Mouse (Mus musculus) kidney, postnatal 0 days (tissue): ENCODE results near the gene Mss51. TPM values are rescaled to one million over a fixed set of nuclear protein-coding genes. Genes with fewer than 3 reads are reported as not detected.

Experiments used
- ATAC-seq: fragments of 200-750 bp; cut with Nextera tagmentation; replicated peaks from 2 replicates; pipeline ENCODE4 v1.8.0; 2017; ENCODE audit warnings: low read depth, moderate number of reproducible peaks, moderate TSS enrichment, moderate library complexity; ENCODE audit not compliant: low FRiP score
- DNase-seq: peaks from one replicate; pipeline ENCODE4 v3.0.0-alpha.2; 2016; ENCODE audit warnings: low spot score
- H3K27ac ChIP-seq: fragments of 300-500 bp; sonication (generic); 2 replicates; pipeline ENCODE4 v1.5.1; 2014; ENCODE audit warnings: mild to moderate bottlenecking
- H3K27me3 ChIP-seq: fragments of 300-500 bp; sonication (generic); 2 replicates; pipeline ENCODE4 v1.6.1; 2014; ENCODE audit warnings: low read length, mixed read lengths; ENCODE audit not compliant: insufficient read depth
- H3K36me3 ChIP-seq: fragments of 300-500 bp; sonication (generic); 2 replicates; pipeline ENCODE4 v1.6.1; 2014; ENCODE audit warnings: low read length, mixed read lengths; ENCODE audit not compliant: insufficient read depth
- H3K4me1 ChIP-seq: fragments of 300-500 bp; sonication (generic); replicated peaks from 2 replicates; pipeline ENCODE4 v1.6.1; 2014; ENCODE audit warnings: antibody characterized with exemption, low read length, mixed read lengths; ENCODE audit not compliant: insufficient read depth
- H3K4me2 ChIP-seq: fragments of 300-500 bp; sonication (generic); 2 replicates; pipeline ENCODE4 v1.6.1; 2014; ENCODE audit warnings: mild to moderate bottlenecking, low read length, moderate library complexity, mixed read lengths
- H3K4me3 ChIP-seq: fragments of 300-500 bp; sonication (generic); replicated peaks from 2 replicates; pipeline ENCODE4 v1.5.1; 2014; ENCODE audit warnings: low read depth, low read length
- H3K9ac ChIP-seq: fragments of 300-500 bp; sonication (generic); 2 replicates; pipeline ENCODE4 v1.6.1; 2014; ENCODE audit warnings: low read depth, low read length
- H3K9me3 ChIP-seq: fragments of 300-500 bp; sonication (generic); replicated peaks from 2 replicates; pipeline ENCODE4 v1.6.1; 2016; ENCODE audit warnings: low read length, inconsistent platforms, mixed read lengths
- CTCF ChIP-seq: IDR thresholded peaks from 2 replicates; pipeline ENCODE4 v1.5.1; 2016; ENCODE audit warnings: antibody characterized with exemption, low read depth, mild to moderate bottlenecking, moderate library complexity
- WGBS: fragments of 180-500 bp; shearing (Covaris S2); extraction: QIAGEN DNeasy Blood & Tissue Kit; methylation state at CpG from one replicate; pipeline ENCODE4 v1.1.7; 2014; 5-methylcytosine and 5-hydroxymethylcytosine counted together
- polyA plus RNA-seq: library from polyadenylated mRNA; unstranded; fragments of >200 nt; fragmentation: Nextera tagmentation; extraction: Ambion mirVana; gene quantifications from 2 replicates; pipeline ENCODE4 v1.2.1, GENCODE M21; 2015

The Mss51 gene
- polyA plus RNA-seq, 1 experiment from 2014 or later, result 0.38 TPM

DNA sequence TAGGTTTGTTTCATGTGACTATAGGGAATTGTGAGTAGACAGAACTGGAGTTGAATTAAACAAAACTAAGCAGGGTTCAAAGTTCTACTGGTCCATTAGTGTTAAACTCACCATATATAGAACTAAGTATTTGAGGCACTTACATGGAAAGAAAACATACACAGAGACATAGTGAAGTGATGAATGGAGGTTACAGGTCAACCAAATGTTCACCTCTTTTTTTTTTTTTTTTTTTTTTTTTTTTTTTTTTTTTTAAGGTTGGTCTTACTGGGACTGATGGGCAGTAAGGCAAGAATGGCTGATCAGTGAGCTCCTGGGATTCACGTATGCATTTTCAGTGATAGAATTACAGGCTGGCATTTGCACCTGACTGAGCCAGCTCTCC lies 16.5 kb downstream of the Mss51 start:
- Histone ChIP-seq H3K27ac (no peak overlapping the region; the same call in 1 of the 2 replicates), H3K9ac (peak overlapping the region; percentile 66), H3K27me3 (no peaks in the 10 kb centered on the region), H3K4me3 (peak overlapping the region; percentile 82), H3K4me1 (0 out of 2 replicates have a peak, but pooled peaks cover 3% of the 10 kb centered on the region), H3K9me3 (no peaks in the 10 kb centered on the region), H3K36me3 (no peaks in the 10 kb centered on the region; the same call in 1 of the 2 replicates), H3K4me2 (peak overlapping the region; percentile 78)
- DNase-seq (no peak), ATAC-seq (no peak)
- TF ChIP-seq CTCF, result no peak
- WGBS, result 42% methylated on average over 1 of the region's 1 CpGs

DNA sequence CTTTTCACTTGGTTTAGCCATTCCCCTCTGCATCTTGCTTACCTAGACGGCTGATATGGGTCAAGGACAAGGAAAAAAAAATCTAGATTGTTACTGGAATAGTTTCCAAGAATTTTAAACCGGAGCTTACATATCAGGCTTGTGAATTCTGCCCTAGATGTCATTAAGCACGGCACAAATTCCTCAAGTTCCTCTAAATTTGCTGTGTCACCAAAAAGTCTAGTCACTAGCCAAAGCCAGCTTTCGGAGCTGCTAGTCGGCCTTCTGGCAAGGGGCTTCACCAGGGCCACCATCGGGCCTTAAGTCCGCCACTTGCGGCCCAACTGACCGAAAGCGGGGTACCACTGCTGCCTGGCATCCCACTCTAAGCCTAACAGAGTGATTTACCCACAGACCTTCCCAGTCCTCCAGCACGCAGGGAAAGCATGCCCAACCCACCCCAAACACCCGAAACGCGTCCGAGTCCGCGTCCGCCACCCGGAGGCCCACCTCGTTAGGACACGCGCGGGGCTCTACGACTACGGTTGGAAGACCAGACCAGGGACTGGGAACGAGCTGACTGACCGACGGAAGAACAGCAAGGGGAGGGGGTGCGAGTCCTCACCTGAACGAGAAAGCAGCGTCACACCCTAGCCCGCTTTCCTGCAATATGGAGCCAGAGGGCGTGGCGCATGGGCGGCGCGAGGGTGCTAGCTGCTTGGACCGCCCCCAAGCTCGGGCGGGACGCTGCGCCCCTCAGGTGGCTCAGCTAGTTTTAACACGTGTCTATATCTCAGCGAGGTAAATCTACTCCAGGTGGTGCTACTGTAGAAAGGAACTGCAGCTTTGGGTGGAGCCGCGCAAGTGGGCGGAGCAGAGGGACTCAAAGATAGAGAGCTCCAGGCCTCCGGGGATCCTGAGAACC lies 17.2 kb downstream of the Mss51 start, which contains the start of gene Anxa7:
Gene Anxa7, minus strand, starts transcription at position 843 of the 904 bp plus-strand sequence.
- H3K9me3 ChIP-seq, result no peaks in the 10 kb centered on the region
- H3K27me3 ChIP-seq, result no peaks in the 10 kb centered on the region
- under 1% methylated on average over 48 of the region's 48 CpGs for WGBS
- TF ChIP-seq CTCF, result peak; percentile 29
- DNase-seq (peak; percentile 76), ATAC-seq (peak; percentile 94)
- H3K36me3 ChIP-seq, result no peaks in the 10 kb centered on the region; the same call in 1 of the 2 replicates
- peak within 1 kb of the TSS; percentile 66 for H3K9ac ChIP-seq
- 0 out of 2 replicates have a peak, but pooled peaks cover 3% of the 10 kb centered on the region for H3K4me1 ChIP-seq
- H3K4me2 ChIP-seq, result peak within 1 kb of the TSS; percentile 78
- H3K4me3 ChIP-seq, result peak within 1 kb of the TSS; percentile 82
- H3K27ac ChIP-seq, result peak within 1 kb of the TSS; percentile 85

DNA sequence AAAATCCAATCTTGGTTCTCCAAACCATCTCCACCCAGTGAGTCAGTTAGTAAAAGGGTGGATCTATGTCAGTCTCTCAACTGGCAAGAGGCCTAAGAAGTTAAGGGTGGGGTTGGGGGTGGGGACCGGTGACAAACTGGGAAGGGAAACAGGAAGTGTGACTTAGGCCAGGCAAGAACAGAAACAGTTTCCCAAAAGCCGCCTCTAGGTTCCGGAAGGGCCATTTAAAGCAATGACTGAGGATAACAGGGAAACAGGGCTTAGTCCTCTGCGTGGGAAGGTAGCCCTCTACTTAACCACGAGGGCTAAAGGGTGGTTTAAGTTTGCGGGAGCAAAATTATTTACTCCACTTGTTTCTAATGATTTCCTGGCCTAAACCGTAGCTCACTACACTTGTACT lies 17.9 kb downstream of the Mss51 start:
- H3K4me2 ChIP-seq, result peak overlapping the region; percentile 78
- no peak for TF ChIP-seq CTCF
- DNase-seq, result peak; percentile 72
- H3K4me3 ChIP-seq, result peak overlapping the region; percentile 82
- peak overlapping the region; percentile 66 for H3K9ac ChIP-seq
- no peaks in the 10 kb centered on the region for H3K36me3 ChIP-seq
- peak overlapping the region; percentile 85 for H3K27ac ChIP-seq
- H3K9me3 ChIP-seq, result no peaks in the 10 kb centered on the region
- 0 out of 2 replicates have a peak, but pooled peaks cover 3% of the 10 kb centered on the region for H3K4me1 ChIP-seq
- no peak for ATAC-seq
- H3K27me3 ChIP-seq, result no peaks in the 10 kb centered on the region
- 5% methylated on average over 7 of the region's 7 CpGs for WGBS

DNA sequence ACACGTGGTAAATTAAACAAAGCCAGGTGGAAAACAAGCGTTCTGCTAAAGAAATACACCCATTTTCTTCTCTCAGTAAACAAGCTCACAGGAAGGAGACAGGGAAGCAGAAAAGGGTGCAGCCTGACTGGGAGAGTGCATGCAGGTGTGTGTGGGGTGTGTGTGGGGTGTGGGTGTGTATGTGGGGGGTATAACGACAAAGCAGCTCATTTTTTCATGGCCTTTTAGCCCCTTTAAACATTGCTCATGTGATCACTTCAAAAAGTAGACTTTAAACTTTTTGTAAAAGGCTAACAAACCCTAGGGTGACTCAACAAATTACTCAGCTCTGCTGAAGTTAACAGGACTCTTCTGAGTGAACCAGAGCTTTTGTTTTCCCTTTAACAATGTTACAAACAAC lies 18.3 kb downstream of the Mss51 start:
- no peaks in the 10 kb centered on the region for H3K9me3 ChIP-seq
- H3K36me3 ChIP-seq, result no peaks in the 10 kb centered on the region
- 0 out of 2 replicates have a peak, but pooled peaks cover 3% of the 10 kb centered on the region for H3K4me1 ChIP-seq
- WGBS, result 44% methylated on average over 3 of the region's 3 CpGs
- H3K4me2 ChIP-seq, result peak overlapping the region; percentile 78
- no peaks in the 10 kb centered on the region for H3K27me3 ChIP-seq
- ATAC-seq, result no peak
- TF ChIP-seq CTCF, result no peak
- H3K4me3 ChIP-seq, result peak overlapping the region; percentile 82
- no peak overlapping the region for H3K27ac ChIP-seq
- DNase-seq, result no peak
- peak overlapping the region; percentile 66; the same call in 1 of the 2 replicates for H3K9ac ChIP-seq

DNA sequence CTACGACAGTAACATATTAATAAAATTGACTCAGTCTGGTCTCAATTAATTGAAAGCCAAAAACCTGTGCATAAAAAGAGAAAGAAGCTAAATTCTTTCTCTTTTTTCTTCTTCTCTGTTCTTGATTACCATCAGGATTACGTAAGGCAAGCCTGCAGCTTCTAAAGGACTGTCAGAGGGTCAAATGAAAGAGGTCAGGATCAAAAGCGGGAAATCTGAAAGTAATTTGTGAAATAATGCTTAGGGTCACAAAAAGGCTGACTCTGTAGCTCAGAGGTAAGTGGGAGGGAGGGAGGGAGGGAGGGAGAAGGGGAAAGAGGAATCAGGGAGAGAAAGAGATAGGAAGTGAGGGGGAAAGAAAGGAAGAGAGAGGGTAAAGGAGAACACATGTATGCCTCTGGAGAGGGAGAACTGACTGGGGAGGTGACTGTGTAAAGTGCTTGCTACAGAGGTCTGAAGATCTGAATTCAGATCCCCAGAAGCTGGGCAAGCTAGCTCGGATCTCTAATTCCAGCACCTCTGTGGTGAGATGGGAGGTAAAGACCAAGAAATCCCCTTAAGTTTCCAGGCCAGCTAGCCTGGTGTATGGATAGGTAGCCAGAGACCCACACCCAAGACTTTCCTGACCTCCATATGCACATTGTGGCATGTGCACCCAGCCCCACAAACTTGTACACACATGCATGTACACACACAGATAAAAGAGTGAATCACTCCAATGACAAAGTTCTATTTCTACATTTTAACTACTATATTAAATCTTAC lies 19.3 kb downstream of the Mss51 start:
- no peak overlapping the region for H3K4me3 ChIP-seq
- ATAC-seq (no peak), DNase-seq (no peak)
- no peaks in the 10 kb centered on the region for H3K36me3 ChIP-seq
- H3K9ac ChIP-seq, result no peak overlapping the region
- no peaks in the 10 kb centered on the region for H3K27me3 ChIP-seq
- 47% methylated on average over 4 of the region's 4 CpGs for WGBS
- no peak overlapping the region for H3K4me2 ChIP-seq
- H3K9me3 ChIP-seq, result no peaks in the 10 kb centered on the region
- 0 out of 2 replicates have a peak, but pooled peaks cover 3% of the 10 kb centered on the region for H3K4me1 ChIP-seq
- TF ChIP-seq CTCF, result no peak
- no peak overlapping the region for H3K27ac ChIP-seq

DNA sequence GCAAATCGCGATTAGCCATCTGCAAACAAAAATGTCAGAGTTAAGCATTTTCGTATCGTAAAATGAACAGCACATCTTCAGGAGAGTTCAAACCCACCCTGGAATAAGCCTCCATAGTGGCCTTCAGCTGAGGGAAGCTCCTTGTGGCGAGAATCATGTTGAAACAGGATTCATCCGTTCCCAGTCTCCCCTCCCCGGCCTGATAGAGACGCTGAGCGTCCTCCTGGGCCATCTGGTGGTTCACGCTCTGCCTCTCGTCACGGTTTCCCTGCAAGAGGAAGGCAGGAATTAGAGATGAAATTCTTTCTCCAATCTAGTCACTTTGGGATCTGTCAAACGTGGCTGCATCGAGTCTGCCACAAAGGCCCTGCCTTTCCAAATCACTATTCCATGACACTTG lies 36.5 kb downstream of the Mss51 start:
- no peak overlapping the region for H3K4me2 ChIP-seq
- 82% methylated on average over 14 of the region's 14 CpGs for WGBS
- peaks cover 54% of the 10 kb centered on the region for H3K36me3 ChIP-seq
- no peak overlapping the region for H3K27ac ChIP-seq
- H3K27me3 ChIP-seq, result no peaks in the 10 kb centered on the region
- DNase-seq (no peak), ATAC-seq (no peak)
- H3K4me1 ChIP-seq, result no peaks in the 10 kb centered on the region
- no peak overlapping the region for H3K4me3 ChIP-seq
- H3K9me3 ChIP-seq, result no peaks in the 10 kb centered on the region
- TF ChIP-seq CTCF, result no peak
- H3K9ac ChIP-seq, result no peak overlapping the region
